Mouse (Mus musculus) retina, adult 2 months (tissue): ENCODE measurements at regions not wholly inside any gene's neighbourhood (a gene's known extent, or its start where the extent isn't known, plus 50 kb on each side); places are given as distances from the start of the nearest gene placed in this dataset.

Experiments
- DNase-seq: peaks from one replicate; pipeline ENCODE4 v3.0.0-alpha.2; 2012; ENCODE audit warnings: low read depth, low spot score

DNA sequence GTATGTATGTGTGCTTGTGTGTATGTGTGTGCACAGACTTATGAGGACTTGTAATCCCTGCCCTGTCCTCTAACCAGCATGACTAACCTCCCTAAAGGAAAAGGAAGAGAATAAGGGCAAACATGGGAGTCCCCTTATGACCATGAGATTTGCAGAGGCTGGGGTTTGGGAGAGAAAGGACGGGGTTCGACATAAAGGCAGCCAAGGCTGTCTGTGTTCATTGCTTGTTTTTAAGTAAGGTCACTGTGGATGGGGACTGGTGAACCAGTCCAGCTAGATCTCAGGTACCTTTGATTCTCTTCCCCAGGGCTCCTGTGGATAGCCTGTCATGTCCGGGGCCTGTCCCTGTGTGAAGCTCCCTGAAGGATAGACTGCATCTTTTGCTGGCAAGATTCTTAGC, 55.6 kb downstream of the Irf2bp2 start:
- no peak for DNase-seq

DNA sequence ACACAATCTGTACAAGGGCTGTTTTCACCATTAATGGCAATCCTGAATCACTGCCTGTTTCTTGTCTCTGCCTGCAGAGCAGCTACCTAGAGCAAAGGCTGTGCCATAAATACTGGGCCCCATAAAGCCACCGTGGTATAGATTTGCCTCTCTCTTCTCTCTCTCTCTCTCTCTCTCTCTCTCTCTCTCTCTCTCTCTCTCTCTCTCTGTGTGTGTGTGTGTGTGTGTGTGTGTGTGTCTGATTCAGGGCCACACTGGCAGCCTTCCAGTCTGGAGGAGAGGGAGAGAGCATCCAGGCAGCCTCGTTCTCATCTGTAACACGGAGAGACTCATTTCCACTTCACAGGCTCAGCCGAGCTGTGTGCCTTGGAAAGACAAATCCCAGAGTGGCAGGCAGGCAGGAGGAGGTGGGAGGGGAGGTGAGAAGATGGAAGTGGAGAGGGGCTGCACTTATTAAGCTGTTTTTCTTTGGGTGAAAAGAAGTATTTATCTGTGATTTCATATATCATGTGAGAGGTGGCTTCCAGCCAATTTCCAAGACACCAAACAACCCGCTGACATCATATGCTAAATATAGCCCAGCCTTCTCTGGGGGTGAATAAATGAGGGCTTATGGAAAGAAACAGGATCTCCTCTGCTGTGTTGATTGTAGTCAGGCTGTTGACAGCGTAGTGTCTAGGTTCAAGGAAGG, 56.7 kb downstream of the Irf2bp2 start:
- peak; percentile 45 for DNase-seq

DNA sequence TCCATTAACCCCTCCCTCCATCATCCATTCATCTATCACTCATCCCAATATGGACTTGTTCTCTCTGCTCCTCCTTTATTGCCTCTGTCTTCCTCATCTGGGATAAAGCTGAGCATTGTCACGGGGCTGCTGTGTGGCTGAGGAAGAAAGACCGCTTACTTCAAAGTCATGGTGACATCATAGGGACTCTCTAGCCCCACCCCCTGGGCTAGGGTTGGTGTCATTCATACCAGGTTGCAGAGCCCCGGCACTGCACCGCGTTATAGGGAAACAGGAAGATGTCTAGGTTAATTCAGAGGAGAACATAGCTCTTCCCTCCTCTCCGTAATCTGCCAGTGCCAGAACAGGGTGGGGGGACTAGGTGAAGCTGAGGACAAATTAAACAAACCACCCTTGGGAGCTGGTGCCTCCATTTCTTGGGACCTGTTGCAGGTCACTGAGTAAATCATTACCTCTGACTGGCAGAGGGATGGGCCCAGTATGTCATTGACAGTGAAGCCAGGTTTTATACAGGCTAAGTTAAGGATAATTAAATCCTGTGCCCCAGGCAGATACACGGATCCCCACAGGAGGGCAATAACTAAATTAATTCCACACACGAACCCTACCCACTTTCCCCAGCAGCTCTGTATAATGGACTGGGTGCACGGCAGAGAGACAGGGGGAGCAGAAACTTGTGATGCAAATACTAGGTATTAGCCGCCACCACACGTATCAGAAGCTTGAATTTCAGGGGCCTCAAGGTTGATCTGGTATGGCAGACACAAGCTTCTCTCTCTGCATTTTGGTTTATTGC, 57.5 kb downstream of the Irf2bp2 start:
- DNase-seq, result no peak

DNA sequence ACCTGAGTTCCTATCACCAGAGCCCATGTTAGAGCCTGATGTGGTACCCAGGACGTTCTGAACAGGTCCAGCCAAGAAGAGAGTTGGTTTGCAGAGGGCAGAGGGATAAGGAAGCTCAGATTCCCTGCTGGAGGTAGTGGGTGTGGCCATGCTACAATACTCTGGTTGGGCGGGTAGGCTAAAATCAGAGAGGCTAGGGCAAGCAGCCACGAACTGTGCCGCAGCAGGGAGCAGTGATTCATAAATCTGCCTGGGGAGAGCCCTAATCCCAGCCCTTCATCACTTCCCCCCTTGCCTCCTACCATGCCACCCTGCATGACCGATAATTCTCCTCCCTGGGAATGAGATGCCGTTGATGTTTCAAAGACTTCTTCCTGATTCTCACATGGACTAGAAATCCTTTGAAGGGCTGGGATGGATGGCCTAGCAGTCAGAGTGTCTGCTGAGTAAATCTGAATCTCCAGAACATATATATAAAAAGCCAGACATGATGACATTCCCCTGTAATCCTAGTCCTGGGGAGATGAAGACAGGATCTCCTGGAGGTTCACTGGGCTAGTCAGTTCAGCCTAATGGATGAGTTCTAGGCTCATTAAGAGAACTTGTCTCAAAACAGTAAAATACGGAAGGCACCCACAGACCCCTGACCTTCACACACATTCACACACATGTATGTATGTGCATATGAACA, 57.6 kb upstream of the Tarbp1 start:
- DNase-seq, result no peak

DNA sequence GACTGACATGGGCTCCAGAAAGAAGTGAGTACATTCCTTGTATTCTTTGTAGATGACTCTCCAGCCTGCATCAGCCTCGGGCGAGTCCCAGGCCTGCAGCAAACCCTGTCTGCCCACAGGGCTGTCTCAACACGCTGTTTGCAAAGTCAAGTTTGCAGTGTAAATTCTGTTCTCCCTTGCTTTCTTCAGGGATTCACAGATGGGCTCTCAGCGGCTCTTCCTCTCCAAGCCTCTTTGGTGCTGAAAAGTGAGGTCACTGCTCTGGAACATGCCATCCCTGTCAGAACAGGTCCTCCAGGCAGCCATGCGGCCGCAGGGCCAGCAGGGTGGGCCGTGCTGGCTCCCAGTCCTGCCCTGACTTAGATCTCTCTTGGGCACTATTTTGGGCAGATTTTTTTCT, 56.6 kb upstream of the Tarbp1 start:
- DNase-seq, result no peak

DNA sequence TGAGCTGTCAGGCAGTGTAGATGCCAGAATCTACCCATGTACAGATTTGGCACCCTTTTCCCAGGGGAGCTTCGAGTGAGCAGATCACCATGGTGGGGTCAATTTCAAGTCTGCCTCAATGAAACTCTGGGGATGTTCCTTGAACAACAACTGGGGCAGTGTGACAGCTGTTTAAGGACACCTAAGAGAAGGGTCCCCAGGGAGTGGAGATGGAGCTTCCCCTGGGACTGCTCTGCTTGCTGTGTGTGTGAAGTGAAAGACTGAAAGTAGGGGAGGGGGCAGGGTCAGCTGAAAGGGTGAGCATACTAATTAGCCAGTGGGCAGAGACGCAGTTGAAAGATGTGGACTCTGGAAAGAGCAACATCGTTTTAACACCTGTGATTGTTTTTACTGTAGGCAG, 54.5 kb upstream of the Tarbp1 start:
- no peak for DNase-seq

DNA sequence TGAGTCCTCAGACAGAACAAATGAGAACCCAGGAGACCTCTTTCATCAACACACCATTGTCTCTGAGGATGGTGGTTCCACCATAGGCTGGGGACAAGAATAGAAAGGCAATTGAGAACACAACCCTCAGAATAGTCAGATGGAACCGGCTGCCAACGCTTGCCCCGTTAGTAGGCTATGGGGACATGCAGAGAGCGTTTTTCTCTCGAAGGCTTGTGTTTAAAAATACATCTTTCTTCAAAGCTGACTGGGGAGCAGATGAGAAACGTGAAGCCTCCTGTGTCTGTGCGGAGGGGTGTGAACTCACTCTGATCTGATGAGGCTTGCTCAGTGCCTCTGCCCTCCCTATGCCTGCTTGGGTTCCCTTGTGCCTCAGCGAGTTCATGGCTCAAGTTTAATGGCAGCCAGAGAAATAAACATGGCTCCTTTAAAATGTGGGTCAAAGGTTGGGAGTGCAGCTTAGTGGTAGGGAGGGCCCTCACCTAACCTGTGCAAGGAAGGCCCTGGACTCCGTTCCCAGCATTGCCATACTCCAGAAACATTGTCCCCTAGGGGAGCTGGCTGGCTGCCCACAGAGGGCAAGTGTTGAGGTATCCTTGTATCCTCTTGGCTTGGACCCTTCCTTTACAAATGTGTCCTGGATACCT, 53.7 kb upstream of the Tarbp1 start:
- no peak for DNase-seq

DNA sequence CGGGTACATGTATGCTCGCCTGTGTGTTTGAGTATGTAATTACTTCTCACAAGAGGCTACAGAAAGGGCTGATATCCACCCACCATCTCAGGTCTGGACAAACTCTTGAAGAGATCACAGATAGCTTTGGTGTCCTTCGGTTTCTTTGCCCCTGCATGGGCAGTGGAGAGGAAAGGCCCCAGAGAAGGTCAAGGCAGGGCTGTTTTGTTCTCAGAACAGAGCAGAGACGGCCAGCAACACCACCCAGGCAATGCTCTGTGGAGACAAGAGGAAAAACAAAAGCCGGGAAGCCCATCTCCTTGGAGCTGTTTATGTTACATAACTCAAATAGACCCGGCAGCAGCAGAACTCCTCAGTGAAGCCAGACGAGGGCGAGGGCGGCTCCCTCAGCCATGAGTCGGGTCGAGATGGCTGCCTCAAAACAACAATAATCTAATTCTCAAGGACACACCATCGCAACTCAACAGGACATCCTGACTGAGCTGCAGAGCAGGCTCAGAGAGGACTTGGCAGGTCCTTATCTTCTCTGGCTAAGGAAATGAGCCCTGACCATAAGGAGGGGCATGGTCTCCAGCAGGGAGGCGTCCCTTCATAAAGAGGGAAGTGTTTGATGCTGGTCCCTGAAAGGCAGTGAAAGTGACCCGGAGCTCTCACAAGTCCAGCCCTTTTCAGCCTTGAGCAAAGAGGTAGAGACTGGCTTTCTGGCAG, 52.2 kb upstream of the Tarbp1 start:
- no peak for DNase-seq

DNA sequence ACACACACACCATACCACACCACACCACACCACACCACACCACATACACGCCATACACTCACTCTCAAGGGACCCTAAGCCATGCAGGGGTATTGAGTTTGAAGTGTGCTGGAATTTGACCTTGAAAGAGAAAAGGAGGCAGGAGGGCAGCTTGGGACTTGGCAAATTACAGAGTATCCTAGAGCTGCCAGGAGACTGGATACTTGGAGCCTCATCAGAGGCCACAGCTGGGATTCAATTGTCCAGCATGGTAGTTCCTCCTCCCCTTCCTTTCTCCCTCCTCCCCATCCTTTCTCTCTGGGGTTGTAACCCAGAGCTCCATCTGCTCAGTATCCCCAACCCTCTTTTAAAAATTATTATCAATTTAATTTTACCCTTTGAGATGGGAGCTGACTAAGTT, 50.7 kb upstream of the Tarbp1 start:
- DNase-seq, result no peak
